Mouse (Mus musculus): ENCODE data around the gene Rbbp9. TPM values are rescaled to one million over a fixed set of nuclear protein-coding genes. Genes with fewer than 3 reads are reported as not detected.
A peak's percentile ranks its signal among the peaks of the same experiment; 100 is the strongest.

The Rbbp9 gene
- total RNA-seq, 2 experiments from 2014 or later = 9.6 to 19.1 TPM

GRCm38 (mm10) chr2:144519772-144520171 lies 30.9 kb downstream of the Rbbp9 start:
- peak; percentile 56; the same call in 1 of the 2 replicates for ATAC-seq (replicated peaks; ENCODE audit: poor library complexity, severe bottlenecking)

DNA sequence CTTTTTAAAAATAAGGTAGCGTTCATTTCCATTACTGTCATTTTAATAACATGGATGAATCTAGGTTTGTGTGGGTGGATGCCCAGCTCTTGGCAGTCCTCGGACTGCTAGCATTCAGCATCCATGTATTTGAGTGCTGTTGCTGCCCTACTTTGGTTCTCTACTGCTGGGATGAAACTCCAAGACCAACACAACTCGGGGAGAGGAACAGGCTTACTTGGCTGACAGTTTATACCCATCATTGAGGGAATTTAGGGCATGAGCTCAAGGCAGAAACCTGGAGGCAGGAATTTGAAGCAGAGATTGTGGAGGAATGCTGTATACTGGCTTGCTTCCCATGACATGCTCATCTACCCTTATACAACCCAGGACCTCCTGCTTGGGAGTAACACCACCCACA lies 36.0 kb downstream of the Rbbp9 start:
- ATAC-seq (replicated peaks; ENCODE audit: poor library complexity, severe bottlenecking) = no peak

DNA sequence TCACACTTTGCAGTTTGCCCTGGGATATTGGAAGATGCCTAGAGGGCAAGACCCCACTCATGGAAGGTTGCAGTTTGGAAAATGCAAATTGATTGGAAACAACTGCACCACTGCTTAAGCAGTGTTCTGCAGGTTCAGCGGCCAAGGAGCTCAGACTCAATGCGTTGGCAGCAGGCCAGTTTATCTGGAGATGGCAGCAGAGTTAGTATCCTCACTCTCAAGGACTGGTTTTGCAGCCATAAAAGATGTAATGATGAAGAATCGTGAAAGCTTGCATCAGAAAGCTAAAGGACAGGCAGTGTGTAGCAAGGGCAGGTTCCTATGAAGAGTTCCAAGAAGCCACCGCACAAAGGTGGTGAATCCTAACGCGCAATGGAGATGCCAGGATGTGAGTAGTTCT lies 48.5 kb downstream of the Rbbp9 start:
- ATAC-seq (replicated peaks; ENCODE audit: poor library complexity, severe bottlenecking) = no peak

Other genes starting within 250 kb of the Rbbp9 start
- gene Ovol2, start 218.7 kb downstream of the Rbbp9 start, total RNA-seq (2014; fragmentation: Nextera tagmentation) = not detected in 2 replicates
- not detected in 2 replicates for gene Ovol2, start 218.7 kb downstream of the Rbbp9 start, total RNA-seq (2017)
- 62.8 and 84.3 TPM in 2 replicates for gene Kat14, start 181.9 kb downstream of the Rbbp9 start, total RNA-seq (2014; fragmentation: Nextera tagmentation)
- gene Kat14, start 181.9 kb downstream of the Rbbp9 start, total RNA-seq (2017) = 37.3 and 37.9 TPM in 2 replicates
- not detected in 2 replicates for gene Pet117, start 181.9 kb downstream of the Rbbp9 start, total RNA-seq (2014; fragmentation: Nextera tagmentation)
- gene Pet117, start 181.9 kb downstream of the Rbbp9 start, total RNA-seq (2017) = not detected in 2 replicates
- not detected in 2 replicates for gene Dzank1, start 23.5 kb downstream of the Rbbp9 start, total RNA-seq (2014; fragmentation: Nextera tagmentation)
- gene Dzank1, start 23.5 kb downstream of the Rbbp9 start, total RNA-seq (2017) = 2.5 TPM in 1 of 2 replicates, not detected in the other
- gene Polr3f, start 23.2 kb downstream of the Rbbp9 start, total RNA-seq (2014; fragmentation: Nextera tagmentation) = 15.6 and 19.1 TPM in 2 replicates
- 29.1 and 35.1 TPM in 2 replicates for gene Polr3f, start 23.2 kb downstream of the Rbbp9 start, total RNA-seq (2017)
- 56.9 and 79.4 TPM in 2 replicates for gene Sec23b, start 5.4 kb upstream of the Rbbp9 start, total RNA-seq (2014; fragmentation: Nextera tagmentation)
- gene Sec23b, start 5.4 kb upstream of the Rbbp9 start, total RNA-seq (2017) = 120 and 130 TPM in 2 replicates
- 32.6 and 47.7 TPM in 2 replicates for gene Smim26, start 43.2 kb upstream of the Rbbp9 start, total RNA-seq (2014; fragmentation: Nextera tagmentation)
- gene Smim26, start 43.2 kb upstream of the Rbbp9 start, total RNA-seq (2017) = 15.6 and 30.0 TPM in 2 replicates
- 31.2 and 39.9 TPM in 2 replicates for gene Dtd1, start 49.0 kb upstream of the Rbbp9 start, total RNA-seq (2014; fragmentation: Nextera tagmentation)
- 43.9 and 75.9 TPM in 2 replicates for gene Dtd1, start 49.0 kb upstream of the Rbbp9 start, total RNA-seq (2017)